Mouse (Mus musculus) urinary bladder, postnatal 14 days (tissue): ENCODE results near the gene 2010300C02Rik.
"Not testable (repeated sequence)": the region's sequence is repeated elsewhere in the genome, so short reads cannot be mapped to it uniquely, and the experiment has no call there.

Experiments
- DNase-seq: peaks from one replicate; pipeline ENCODE4 v3.0.0; 2021; ENCODE audit warnings: low spot score

2010300C02Rik gene

DNA sequence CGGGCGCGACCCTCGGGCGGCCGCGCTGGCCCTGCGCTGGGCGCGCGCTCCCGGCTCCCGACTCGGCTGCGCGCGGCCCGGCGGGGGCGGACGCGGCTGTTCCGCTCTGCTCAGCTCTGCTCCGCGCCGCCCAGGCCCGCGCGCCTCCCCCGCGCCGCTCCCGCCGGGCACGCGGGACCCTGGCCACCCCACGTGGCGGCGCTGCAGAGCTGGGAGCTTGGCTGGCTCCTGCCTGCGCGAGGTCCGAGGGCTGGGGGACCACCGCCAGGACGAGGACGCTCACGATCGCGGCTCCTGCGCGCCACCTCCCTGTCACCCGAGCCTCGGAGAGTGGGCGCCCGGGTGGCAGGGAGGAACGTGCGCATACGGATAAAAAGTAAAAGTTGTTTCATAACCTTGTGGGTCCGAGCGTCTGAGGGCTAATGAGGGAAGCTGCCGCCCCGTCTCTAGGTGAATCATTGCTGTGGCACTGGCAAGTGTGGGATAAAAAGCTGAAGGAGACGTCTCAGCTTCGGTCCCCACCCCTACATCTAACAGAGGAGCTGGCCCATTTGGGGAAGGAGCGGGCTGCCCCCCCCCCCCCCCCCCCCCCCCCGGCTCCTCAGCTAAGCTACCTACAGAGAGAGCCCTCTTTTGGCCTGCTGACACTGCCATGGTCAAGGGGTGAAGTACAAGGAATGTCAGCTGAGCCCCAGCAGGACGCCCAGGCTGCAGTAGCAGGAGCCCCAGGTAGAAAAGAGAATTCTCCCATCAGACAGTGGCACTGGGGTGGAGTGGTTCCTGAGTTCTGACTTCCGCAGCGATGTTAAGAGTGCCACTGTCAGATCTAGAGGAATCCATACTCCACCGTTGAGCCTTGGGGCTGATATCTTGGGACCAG is at the start of gene 2010300C02Rik:
TSS of gene 2010300C02Rik (minus strand) at position 325 of the 880 bp plus-strand sequence.
- peak; percentile 47 for DNase-seq

DNA sequence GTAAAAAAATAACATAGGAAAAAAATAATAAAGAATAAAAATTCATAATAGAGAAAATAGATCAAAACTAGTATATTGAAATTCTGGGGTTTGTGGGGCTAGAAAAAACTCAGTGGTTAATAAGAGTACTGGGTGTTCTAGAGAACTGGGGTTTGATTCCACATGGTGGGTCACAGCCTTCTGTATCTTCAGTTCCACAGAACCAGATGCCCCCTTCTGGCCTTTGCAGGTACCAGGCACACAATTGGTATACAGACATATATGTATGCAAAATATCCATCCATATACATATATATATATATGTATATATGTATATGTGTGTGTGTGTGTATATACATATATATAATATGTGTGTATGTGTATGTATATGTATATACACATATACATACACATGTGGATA is 39.5 kb upstream of the 2010300C02Rik start:
- DNase-seq = no peak

DNA sequence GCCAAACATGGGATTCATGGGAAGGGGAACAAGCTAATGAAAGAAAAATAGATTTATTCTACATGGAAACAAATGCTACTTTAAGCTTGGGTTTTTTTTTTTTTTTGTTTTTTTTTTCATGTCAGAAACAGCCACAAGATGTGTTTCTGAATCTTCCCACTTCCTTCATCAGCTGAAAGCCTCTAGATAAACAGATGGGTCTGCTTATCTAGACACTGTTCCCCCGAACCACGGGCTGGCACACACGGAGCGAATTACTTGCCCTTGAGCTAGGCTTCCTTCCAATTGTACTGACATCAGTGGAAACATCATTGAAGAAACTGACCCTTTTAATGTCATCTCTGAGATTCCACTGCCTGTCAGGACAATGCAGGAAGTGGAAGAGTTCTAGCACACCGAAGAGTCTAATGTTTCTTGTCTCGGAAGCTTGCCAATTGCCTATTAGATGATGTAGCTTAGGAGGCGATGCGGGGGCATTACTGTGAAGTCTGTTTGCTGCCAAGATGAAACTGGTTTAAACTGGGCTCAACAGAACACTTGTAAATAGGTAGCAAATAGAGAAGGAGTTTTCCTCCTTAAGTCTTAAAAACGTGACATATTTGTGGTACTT is 24.9 kb upstream of the 2010300C02Rik start:
- DNase-seq = no peak

DNA sequence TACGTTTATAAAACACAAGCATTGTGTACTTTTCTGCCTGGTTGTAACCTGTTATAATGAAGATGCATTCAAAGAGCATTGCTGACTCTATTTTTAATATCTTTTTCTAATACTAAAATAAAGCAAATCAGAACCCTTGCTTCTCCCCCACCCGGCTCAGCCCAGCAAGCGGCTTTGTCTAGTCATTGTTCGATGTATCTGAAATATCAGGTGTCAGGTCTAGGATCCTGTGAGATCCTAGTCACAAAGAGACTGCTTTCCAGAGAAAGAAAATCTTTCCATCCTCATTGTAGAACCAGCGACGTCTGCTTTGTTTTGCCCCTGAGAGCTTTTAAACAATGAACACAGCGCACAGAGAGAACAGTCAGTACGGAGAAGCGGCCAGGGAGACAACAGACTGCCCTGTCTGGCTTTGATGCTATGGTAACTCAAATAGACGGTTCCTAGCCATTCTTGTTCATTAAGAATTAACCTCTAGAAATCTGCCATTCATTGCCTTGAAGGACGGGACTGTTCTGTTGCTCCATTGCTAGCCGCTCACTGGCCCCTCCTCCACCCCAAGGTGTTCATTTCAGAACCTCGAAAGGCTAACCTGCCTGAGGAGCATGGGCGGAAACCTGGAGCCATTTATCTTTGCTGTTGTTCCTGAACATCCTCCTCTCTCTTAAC is 22.9 kb upstream of the 2010300C02Rik start:
- DNase-seq = no peak

DNA sequence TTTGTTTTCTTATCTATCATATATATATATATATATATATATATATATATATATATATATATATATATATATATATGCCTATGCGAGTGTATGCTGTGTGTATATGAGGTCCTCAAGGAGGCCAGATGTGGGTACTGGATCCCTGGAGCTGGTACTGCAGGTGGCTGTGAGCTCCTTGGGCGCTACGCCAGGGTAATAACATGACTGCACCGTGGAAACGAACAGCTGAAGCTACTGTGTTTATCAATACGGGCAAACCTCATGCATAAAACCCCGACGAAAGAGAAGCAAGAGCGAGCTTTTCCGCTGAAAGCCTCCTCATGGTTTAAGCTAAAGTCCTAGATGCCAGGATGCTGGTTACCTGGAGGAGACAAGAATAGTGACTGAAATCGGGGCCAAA is 22.2 kb upstream of the 2010300C02Rik start:
- no peak for DNase-seq

DNA sequence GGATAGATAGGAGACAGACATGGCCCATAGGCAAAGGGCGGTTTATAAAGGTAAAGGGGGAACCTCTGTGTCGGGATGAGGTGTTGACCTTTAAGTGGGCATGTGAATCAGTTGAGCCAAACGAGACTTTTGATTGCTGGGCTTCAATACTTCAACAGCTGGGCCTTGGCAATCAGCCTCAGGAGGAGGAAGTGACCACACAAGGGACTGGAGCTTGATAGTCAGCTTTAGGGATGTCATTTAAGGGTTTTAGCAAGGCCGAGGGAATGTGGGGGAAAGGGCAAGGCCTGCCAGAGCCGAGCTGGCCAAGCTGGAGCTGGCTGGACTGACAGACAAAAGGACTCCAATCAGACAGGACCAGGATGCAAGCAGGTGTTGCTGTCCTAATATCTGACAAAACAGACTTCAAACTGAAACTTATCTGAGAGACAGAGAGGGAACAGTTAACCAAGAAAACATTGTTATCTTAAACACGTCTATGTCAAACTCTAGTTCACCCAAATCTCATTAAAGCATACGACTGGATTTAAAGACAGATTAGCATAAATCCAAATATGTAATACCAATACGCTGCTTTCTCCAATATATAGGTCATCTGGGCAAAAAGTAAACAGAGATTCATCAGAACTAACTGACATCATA is 20.4 kb upstream of the 2010300C02Rik start:
- no peak for DNase-seq

DNA sequence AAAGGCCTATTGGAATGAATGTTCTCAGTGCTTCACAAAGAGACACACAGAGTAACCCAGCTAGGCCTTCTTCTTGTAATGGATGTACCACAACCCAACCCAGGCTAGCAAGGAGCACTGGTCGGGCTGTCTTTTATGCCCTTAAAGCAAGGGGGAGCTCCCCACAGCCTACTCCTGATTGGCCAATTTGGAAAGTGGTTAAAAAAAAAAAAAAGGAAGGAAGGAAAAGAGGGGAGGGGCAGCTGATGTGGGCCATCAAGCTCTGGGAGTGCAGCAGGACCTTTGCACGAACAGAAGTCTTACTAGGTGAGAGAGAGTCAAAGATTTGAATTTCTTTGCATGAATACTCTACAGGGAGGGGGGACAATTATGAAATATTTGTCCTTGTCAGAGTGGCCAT is 19.0 kb upstream of the 2010300C02Rik start:
- DNase-seq = no peak

DNA sequence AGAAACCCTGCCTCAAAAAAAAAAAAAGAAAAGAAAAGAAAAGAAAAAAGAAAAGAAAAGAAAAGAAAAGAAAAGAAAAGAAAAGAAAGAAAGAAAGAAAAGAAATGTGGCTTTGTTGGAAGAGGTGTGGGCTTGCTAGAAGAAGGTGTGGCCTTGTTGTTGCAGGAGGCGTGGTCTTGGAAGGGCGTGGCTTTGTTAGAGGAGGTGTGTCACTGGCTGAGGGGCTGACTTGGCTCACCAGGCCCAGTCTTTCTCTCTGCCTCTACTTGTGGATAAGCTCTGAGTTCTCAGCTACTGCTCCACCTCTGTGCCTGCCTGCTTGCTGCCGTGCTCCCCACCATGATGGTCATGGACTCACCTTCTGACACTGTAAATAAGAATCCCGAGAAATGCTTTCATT is 17.2 kb upstream of the 2010300C02Rik start:
- no peak for DNase-seq

DNA sequence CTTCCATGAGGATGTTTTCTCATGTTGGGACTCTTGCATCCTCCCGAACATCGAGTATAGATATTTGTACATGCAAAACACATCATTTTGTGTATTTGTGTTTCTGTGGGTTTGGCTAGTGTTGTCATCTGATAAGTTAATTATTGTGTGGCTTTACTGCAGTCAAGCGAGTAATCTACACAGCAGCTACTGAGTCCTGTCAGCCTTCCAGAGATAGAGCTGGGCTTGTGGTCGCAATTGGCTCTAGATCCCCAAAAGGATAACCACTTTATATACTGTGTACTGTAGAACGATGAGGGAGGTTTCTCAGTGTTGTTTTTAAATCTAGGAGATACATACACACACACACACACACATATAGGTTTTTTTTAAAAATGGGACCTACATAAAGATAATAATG is 16.0 kb upstream of the 2010300C02Rik start:
- DNase-seq = no peak

DNA sequence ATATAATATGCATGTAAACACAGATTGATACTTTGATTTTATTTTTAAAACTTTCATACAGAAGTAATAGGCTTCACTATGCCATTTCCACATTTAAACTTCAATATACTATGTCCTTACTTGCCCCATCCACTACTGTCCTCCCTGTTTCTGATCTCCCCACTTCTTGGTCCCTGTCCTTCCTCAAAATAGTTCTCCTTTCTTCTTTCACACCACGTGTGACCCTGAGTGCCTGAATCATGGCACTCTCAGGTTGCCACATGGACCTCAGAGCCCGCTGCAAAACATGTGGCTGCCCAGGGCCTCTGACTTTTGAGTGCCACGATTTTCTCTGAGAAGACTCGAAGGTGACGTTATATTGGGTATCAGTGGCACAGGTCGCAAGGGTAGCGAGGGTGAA is 15.0 kb upstream of the 2010300C02Rik start:
- no peak for DNase-seq

DNA sequence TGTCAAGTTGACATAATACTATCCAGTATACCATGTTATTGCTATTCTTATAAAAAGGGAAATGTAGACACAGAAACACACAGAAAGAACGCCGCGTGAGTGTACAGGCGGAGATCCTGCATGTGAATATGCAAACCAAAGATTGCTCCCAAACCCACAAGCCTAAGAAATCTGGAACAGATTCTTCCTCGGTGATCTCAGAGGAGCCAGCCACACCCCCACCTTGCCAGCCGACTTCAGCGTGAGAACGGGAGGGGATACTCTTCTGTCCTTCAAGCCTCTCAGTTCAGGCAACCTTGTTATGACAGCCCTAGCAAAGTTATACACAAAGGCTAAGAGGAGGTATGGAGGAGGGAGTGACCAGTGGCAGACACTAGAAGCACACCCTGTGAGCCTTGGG is 9.5 kb upstream of the 2010300C02Rik start:
- no peak for DNase-seq

DNA sequence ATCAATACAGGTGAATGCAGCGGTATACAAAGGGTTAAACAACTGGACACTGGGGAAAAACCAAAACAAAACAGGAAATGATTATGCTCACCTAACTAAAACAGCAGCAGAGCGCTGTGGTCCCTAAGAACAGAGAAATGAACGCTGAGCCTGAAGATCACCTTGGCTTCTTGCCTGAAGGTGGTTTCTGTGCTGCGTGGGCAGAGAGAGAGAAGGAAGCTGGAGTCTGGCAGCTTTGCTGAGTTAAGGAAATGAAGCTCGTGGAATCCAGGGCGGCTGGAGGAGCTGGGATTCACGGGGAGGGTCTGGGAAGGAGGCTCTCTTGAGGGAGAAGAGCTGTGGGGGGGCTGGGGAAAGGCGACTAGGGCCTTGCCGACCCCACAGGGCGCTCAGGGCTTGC is 8.2 kb upstream of the 2010300C02Rik start:
- peak; percentile 12 for DNase-seq

DNA sequence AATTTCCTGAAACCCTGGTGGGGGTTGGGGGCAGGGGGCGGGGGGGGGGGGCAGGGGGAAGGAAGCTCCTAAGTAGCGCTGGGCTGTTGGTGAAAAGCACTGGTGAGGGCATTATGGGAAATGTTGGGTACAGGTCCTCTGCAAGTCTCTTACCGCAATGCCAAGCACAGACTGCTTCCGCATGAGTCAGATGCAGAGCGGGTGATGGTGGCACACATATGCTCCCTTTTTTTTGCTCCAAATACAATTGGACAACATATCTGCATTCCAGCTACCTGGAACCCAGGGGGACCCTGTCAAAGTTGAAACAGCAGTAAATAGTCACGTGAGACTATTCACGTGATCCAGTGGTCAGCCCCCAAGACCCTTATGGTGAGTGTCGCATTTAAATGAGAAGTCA is 7.3 kb upstream of the 2010300C02Rik start:
- no peak for DNase-seq

DNA sequence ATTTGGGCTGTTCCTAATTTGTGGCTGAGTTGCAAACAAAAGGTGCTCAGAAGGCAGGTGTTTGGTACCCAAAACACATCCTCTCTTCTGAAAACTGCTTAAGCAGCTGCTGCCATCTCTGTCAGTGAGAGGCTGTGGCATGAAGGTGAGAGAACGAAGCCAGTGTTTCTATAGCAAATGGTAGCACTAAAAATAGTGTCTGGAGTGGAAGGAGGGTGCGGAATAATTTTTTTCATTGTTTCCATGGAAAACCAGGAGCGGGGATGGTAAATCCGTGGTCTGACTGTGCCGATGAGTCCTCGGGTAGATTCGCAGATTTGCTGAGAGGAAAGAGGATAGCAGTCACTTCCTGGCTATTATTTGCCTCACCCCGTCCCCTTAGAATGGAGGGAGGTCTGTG is 6.5 kb upstream of the 2010300C02Rik start:
- no peak for DNase-seq

DNA sequence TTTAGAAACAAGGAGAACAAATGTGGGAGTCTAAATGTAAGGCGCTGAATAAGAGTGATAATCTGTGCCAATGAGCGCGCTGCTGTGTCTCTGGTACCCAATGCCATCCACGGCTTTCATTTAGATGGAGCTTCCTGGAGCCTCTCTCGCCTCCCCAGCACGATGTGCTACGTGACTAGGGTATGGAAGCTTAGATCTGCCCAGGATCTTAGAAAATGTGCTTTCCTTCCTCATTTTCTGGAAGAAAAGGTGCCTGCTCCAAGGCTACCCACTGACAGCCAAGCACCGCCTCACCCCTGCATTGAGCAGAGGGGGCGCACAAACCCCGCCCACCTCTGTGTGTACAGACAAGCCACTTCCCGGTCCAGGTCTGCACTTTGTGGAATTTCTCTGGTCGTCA is 6.0 kb upstream of the 2010300C02Rik start:
- no peak for DNase-seq

DNA sequence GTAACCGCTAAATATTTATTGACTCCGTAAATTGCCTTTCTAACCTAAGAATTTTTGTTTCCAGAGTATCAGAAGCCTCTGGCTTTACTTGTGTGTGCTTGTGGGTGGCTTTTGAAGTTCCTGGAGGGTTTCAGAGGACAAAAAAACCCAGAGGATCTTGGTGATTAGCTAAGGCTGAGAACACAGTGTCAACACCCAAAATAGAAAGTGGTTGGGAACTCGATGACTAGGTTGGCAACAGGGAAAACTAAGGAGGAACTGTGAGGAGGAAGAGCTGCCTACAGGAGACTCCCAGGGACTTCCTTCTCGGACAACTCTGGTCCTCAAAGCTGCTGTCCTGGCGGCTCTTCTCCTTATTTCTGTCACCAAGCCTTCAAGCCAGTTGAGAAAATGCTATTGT is 1.2 kb upstream of the 2010300C02Rik start:
- DNase-seq = no peak

DNA sequence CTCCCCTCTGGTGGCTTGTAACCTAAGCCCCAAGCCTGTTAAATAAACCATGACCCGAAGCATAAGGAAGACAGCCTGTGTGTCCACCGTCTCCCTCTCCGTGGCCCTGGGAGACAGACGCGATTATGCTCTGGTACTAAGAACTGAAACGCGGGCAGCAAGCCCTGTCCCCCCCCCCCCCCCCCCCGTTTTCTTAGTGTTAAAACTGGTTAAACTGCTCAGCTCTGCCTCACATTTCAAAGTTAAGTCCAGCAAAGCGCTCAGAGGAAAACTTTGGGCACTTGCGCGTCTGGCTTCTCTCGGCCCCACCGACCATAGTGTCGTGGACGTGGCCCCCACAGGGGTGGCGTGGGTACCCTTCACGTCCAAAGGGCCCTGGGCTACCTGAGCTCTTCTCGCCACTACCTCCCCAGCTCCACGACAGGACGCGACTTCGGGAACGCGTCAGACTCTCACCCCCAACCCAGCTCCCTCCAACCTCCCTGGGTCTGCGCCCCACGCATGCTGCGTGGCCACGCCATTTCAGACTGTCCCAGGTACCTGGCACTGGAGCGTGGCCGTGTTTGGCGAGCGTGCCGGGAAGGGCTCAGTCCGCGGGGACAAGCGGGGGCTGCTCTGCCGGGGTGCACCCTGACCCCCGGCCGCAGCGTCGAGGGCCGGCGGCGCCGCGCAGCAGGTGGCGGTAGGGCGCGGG is 708 bp downstream of the 2010300C02Rik start:
- no peak for DNase-seq

DNA sequence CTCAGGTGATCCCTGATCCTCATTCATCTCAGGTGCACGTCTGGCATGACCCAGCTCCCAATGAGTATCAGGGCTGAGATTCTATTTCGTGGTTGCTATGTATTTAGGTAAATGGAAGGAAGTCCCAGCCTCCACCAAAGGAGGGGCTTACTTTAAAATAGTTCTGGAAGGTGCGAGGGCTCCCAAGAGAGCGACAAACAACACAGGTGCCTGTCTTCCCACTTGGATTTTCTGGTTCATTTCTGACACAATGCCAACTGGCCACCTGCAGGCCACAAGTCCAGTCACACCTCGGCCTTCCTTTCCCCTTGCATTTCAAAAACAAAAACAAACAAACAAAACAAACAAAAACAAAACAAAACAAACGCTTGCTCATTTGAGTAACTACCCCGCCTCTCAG is 1.4 kb downstream of the 2010300C02Rik start:
- DNase-seq = no peak

DNA sequence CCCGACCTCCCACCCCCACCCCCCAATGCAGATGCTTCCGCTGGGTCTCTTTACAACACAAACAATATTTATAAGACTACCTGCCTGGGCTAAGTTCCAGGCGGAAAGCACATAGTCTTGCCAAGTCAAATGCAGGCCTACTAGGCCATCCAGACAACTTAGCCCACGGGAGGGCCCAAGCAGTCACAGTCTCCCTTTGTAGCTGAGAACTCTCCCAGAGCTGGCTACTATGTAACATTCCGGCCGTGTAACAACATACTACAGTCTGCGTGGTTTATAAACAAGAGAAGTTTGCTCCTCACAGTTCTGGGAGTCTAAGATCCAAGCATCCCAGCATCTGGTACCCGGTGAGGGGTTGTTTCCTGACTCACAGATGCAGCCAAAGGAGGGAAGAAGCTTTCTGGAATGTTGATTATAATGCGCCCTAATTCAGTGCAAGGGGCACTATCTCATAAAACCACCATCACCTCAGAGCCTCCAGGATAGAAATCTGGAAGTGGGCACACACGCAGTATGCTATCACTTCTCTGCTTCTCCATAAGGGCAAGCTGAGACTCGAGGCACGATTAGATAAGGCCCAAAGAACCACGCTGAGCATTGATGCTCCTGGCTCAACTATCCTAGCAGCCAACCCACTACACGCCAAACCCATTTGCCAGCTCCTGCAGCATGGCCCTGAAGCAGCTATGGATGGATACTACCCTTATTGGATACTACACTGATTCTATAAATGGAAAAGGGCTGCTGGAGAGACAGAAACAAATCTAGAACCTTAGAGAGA is 2.3 kb downstream of the 2010300C02Rik start:
- no peak for DNase-seq

DNA sequence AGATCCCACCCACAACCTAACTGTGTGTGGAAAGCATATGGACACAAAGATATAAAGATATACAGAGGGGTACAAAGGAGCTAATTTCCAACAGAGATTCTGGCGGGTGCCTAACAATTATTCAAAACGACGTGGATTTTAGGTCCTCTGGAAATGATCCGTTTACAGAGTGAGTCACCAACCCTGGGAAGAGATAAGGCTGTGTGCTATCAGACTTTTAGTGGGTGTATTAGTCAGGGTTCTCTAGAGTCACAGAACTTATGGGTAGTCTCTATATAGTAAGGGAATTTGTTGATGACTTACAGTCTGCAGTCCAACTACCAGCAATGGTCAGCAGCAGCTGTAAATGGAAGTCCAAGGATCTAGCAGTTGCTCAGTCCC is 7.5 kb downstream of the 2010300C02Rik start:
- not testable (repeated sequence) for DNase-seq
